Mouse (Mus musculus) heart, embryonic 14.5 days (tissue): ENCODE results near the gene Gal3st2b. TPM values are rescaled to one million over a fixed set of nuclear protein-coding genes. Genes with fewer than 3 reads are reported as not detected.
"Not testable (repeated sequence)": the region's sequence is repeated elsewhere in the genome, so short reads cannot be mapped to it uniquely, and the experiment has no call there.

Experiments
- ATAC-seq: fragments of 200-750 bp; cut with Nextera tagmentation; 2 replicates; pipeline ENCODE4 v1.8.0; 2017; ENCODE audit warnings: low read depth, moderate TSS enrichment; ENCODE audit not compliant: insufficient number of reproducible peaks, insufficient read depth, low FRiP score
- H3K27ac ChIP-seq, 2 experiments: fragments of 200-500 bp in 1 of 2; fragments of 300-500 bp in 1 of 2; sonication (generic) in 1 of 2; replicated peaks in 1 of 2; 2 replicates each; pipeline ENCODE4 v1.5.1; 2012 to 2014; ENCODE audit warnings: low read depth in 2 of 2, low read length in 2 of 2, control low read depth in 1 of 2, mild to moderate bottlenecking in 1 of 2, mixed read lengths in 1 of 2; ENCODE audit not compliant: control insufficient read depth in 1 of 2, insufficient read depth in 1 of 2
- H3K27me3 ChIP-seq: fragments of 300-500 bp; sonication (generic); 2 replicates; pipeline ENCODE4 v1.6.1; 2014; ENCODE audit warnings: mild to moderate bottlenecking, low read length, control low read depth; ENCODE audit not compliant: control insufficient read depth, insufficient read depth
- H3K36me3 ChIP-seq: fragments of 300-500 bp; sonication (generic); 2 replicates; pipeline ENCODE4 v1.6.1; 2014; ENCODE audit warnings: mild to moderate bottlenecking, control low read depth, low read length, mixed read lengths; ENCODE audit not compliant: control insufficient read depth, insufficient read depth
- H3K4me1 ChIP-seq, 2 experiments: fragments of 200-500 bp in 1 of 2; fragments of 300-500 bp in 1 of 2; sonication (generic) in 1 of 2; 2 replicates each; pipeline ENCODE4 v1.6.1; 2012 to 2014; ENCODE audit warnings: low read length in 2 of 2, control low read depth in 1 of 2, mixed read lengths in 1 of 2; ENCODE audit not compliant: control insufficient read depth in 2 of 2, insufficient read depth in 2 of 2
- H3K4me2 ChIP-seq: fragments of 300-500 bp; sonication (generic); 2 replicates; pipeline ENCODE4 v1.6.1; 2014; ENCODE audit warnings: mild to moderate bottlenecking, low read length
- H3K4me3 ChIP-seq, 2 experiments: fragments of 200-500 bp in 1 of 2; fragments of 300-500 bp in 1 of 2; sonication (generic) in 1 of 2; 2 replicates each; pipeline ENCODE4 v1.5.1; 2012 to 2014; ENCODE audit warnings: low read length in 2 of 2, mild to moderate bottlenecking in 2 of 2, control low read depth in 1 of 2, low read depth in 1 of 2, moderate library complexity in 1 of 2; ENCODE audit not compliant: control insufficient read depth in 1 of 2, insufficient read depth in 1 of 2
- H3K9ac ChIP-seq: fragments of 300-500 bp; sonication (generic); 2 replicates; pipeline ENCODE4 v1.6.1; 2014; ENCODE audit warnings: mild to moderate bottlenecking, low read length
- H3K9me3 ChIP-seq: fragments of 300-500 bp; sonication (generic); 2 replicates; pipeline ENCODE4 v1.6.1; 2016; ENCODE audit warnings: low read length, control low read depth; ENCODE audit not compliant: control insufficient read depth
- WGBS: fragments of 180-500 bp; shearing (Covaris S2); extraction: QIAGEN DNeasy Blood & Tissue Kit; methylation state at CpG from one replicate; pipeline ENCODE4 v1.1.7; 2014; 5-methylcytosine and 5-hydroxymethylcytosine counted together
- polyA plus RNA-seq: library from polyadenylated mRNA; unstranded; fragments of >200 nt; fragmentation: Nextera tagmentation; extraction: Ambion mirVana; gene quantifications from 2 replicates; pipeline ENCODE4 v1.2.1, GENCODE M21; 2014

The Gal3st2b gene
- polyA plus RNA-seq, 1 experiment from 2014 or later, result not detected

DNA sequence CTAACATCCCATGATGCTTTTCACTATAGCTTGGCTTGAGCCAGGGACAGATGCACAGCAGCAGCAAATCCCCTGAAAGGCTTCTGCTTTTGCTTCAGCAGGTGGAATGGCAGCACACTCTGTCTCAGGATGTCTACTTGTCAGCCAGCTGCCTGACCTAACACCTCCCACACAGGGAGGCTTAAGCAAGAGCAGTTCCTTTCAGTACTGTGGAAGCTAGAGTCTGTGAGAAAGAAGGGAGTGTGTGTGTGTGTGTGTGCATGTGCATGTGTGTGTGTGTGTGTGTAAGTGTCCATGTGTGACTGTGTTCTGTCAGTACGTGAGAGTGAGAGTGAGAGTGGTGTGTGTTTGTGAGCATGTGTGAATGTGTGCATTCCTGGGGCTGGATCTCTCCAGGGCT, 19.7 kb downstream of the Gal3st2b start:
- not testable (repeated sequence) for H3K4me1 ChIP-seq, H3K27me3 ChIP-seq, H3K27ac ChIP-seq, H3K4me2 ChIP-seq, H3K4me3 ChIP-seq, ATAC-seq, H3K9ac ChIP-seq, H3K36me3 ChIP-seq, H3K9me3 ChIP-seq
- 42% methylated on average over 1 of the region's 1 CpGs for WGBS

DNA sequence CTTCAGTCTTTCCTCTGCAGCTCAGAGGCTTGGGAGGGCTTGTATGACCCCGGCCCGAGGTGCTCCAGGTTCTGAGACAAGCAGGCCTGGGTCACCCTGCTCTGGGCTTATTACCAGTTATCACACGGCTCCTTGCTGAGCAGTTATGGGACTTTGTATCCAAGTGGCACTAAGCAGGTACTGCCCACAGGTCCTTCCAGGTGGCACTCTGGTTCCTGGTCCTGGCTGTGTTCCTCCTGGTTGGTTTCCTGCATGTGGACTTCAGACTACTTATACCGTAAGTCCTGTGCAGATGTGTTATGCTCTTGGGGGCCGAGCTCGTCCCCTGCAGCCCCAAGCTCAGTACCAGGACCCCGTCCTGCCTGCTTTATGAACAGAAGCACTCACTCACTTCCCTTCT, 20.3 kb downstream of the Gal3st2b start:
- H3K9me3 ChIP-seq, H3K4me3 ChIP-seq, H3K27ac ChIP-seq, H3K27me3 ChIP-seq, H3K36me3 ChIP-seq, H3K4me1 ChIP-seq, H3K4me2 ChIP-seq, H3K9ac ChIP-seq, ATAC-seq: not testable (repeated sequence)
- 82% methylated on average over 6 of the region's 7 CpGs for WGBS

DNA sequence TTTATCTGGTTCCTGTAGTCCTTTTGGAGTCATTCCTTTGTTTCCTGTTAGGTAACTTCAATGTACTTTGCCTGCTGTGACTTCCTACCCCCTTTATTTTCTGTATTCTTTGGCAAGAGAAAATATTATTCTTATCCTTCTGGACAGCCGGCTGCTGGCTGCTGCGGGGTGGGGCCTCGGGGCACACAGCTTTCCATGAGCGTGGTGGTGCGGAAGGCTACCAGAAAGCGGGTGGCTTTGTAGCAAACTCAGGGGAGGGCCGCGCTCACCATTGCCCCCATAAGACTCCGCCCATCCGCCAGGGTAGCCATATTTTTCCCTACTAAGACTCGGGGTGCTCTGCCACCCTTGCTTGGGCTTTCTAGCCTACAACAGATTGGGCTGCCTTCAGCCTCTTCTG, 31.0 kb downstream of the Gal3st2b start:
- H3K4me2 ChIP-seq, H3K27me3 ChIP-seq, H3K4me3 ChIP-seq, H3K4me1 ChIP-seq, H3K9ac ChIP-seq, H3K9me3 ChIP-seq, H3K36me3 ChIP-seq, H3K27ac ChIP-seq: not testable (repeated sequence)
- ATAC-seq, result peak; percentile 84; the same call in 1 of the 2 replicates
- WGBS, result no CpG with 5 or more reads among the region's 11 CpGs

DNA sequence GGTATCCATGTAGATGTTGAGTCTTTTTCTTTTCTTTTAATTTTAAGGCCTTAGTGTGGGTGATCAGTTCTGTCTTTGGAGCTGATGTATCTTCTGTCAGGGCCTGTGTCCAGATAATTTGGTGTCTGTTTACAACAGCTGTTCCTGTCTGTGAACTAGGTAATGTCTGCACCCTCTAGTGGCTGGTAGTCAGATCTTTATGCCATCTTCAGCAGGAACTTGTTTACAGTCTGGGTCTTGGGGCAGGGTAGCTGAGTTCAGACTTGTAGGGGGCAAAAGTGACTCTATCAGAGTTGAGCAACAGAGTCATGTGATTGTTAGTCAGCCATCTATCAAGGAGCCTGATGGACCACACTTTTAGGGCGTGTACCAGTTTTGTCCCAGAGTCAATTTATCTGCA, 48.4 kb downstream of the Gal3st2b start:
- not testable (repeated sequence) for H3K36me3 ChIP-seq, H3K9me3 ChIP-seq, H3K4me3 ChIP-seq, H3K9ac ChIP-seq, H3K4me2 ChIP-seq, H3K27ac ChIP-seq, ATAC-seq, H3K4me1 ChIP-seq, H3K27me3 ChIP-seq
- no CpG with 5 or more reads among the region's 1 CpGs for WGBS

DNA sequence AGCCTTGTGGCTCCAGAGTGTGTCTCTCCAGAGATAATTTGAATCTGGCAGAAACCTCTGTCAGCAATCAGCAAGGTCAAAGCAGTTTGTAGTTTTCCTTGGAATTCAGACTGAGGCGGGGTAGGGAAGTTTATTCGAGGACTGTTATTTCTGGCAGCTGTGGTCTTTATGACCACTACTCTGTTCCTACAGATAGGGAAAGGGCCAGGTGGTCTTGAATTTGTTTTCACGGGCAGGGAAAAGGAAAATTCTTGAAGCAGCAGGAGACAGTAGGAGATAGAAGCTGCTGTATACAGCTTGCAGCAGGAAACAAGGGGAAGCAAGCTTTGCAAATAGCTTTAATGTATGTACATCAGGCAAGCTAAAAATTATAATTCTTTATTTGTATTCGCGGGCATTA, 52.3 kb downstream of the Gal3st2b start:
- ATAC-seq, result peak; percentile 31; the same call in 1 of the 2 replicates
- H3K4me1 ChIP-seq, H3K4me2 ChIP-seq, H3K9ac ChIP-seq, H3K27ac ChIP-seq, H3K36me3 ChIP-seq, H3K27me3 ChIP-seq, H3K9me3 ChIP-seq, H3K4me3 ChIP-seq: not testable (repeated sequence)
- 13% methylated on average over 3 of the region's 5 CpGs for WGBS

DNA sequence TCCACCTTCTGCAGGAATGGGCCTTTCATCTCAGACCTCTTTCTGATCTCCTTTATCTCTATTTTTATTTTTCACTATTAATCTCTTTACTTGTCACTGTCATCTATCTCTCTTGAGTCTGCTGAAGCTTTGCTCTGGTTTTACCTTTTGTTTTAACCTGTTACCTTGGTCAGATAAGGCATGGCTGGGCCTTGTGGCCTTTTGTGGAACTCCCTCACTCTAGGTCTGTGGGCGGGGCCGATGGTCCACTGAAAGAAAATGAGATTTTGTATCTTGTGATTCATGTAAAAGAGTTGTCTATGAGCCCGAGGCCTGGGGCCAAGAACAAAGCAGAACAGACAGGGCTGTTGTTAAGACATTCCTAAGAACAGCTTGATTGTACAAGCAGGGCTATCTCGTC, 52.7 kb downstream of the Gal3st2b start:
- not testable (repeated sequence) for H3K4me3 ChIP-seq, H3K9ac ChIP-seq, ATAC-seq, H3K36me3 ChIP-seq, H3K4me2 ChIP-seq, H3K27me3 ChIP-seq, H3K9me3 ChIP-seq, H3K27ac ChIP-seq, H3K4me1 ChIP-seq
- no CpG with 5 or more reads among the region's 4 CpGs for WGBS

DNA sequence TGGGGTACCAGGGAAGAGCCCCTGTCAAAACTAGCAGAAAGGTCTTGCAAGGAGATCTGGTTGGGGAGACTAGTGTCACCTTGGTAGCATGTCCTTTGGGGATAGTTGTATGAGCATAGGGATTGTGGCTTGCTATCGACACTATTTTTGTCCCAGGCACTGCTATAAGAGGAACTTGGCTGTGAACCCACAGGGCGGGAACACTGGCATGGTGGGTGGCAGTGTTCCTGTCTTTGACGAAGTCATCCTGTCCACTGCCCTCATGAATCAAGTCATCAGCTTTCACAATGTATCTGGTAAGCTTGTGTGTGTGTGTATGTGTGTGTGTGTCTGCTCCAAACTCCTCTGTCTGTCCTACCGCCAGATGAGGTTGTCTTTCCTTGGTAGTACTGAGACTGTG, 57.7 kb downstream of the Gal3st2b start:
- H3K4me1 ChIP-seq, H3K4me3 ChIP-seq, H3K9me3 ChIP-seq, H3K9ac ChIP-seq, ATAC-seq, H3K27ac ChIP-seq, H3K4me2 ChIP-seq, H3K27me3 ChIP-seq, H3K36me3 ChIP-seq: not testable (repeated sequence)
- WGBS, result no CpG with 5 or more reads among the region's 4 CpGs

DNA sequence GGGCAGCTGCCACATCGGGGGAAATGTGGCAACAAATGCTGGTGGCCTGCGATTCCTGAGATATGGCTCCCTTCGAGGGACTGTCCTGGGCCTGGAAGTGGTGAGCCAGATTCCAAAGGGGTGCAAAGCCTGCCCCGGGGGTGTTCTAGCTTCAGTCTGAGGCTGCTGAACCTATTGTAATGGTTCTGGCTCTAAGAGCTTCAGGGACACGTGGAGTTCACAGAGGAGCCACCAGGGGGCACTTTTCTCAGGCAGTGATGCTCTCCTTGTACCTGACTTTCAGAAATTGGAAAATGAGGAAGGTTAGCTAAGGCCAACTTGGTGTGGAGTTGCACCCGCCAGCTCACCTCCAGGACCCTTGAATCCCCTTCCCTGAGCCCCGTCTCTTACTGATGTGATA, 60.2 kb downstream of the Gal3st2b start:
- H3K9me3 ChIP-seq, H3K9ac ChIP-seq, H3K27me3 ChIP-seq, H3K4me1 ChIP-seq, H3K27ac ChIP-seq, H3K4me3 ChIP-seq, H3K4me2 ChIP-seq, H3K36me3 ChIP-seq, ATAC-seq: not testable (repeated sequence)
- no CpG with 5 or more reads among the region's 7 CpGs for WGBS
